Mouse (Mus musculus) gastrocnemius, postnatal 25 days (tissue): ENCODE data around the gene Miga1. TPM values are rescaled to one million over a fixed set of nuclear protein-coding genes. Genes with fewer than 3 reads are reported as not detected.

Experiments used
- DNase-seq: peaks from one replicate; pipeline ENCODE4 v3.0.0; 2022
- total RNA-seq, 2 experiments: library from RNA; stranded (reverse); gene quantifications; 1 replicate in 1 of 2; 2 replicates in 1 of 2; pipeline ENCODE4 v1.2.3; 2021

Gene Miga1
- total RNA-seq, 2 experiments from 2014 or later = 4.8 to 5.7 TPM

- DNase-seq = no peak
Measured at GRCm38 (mm10) chr3:152287810-152288209, 52.4 kb downstream of the Miga1 start.

GRCm38 (mm10) chr3:152284759-152285158 is 55.4 kb downstream of the Miga1 start:
- DNase-seq = peak; percentile 33

- DNase-seq = no peak
Measured at GRCm38 (mm10) chr3:152284306-152284705, 55.9 kb downstream of the Miga1 start.

GRCm38 (mm10) chr3:152282126-152282525 is 58.1 kb downstream of the Miga1 start:
- DNase-seq = no peak

GRCm38 (mm10) chr3:152278431-152278830 is 61.8 kb downstream of the Miga1 start:
- DNase-seq = no peak

GRCm38 (mm10) chr3:152277912-152278311 is 62.3 kb downstream of the Miga1 start:
- no peak for DNase-seq

GRCm38 (mm10) chr3:152276935-152277334 is 63.3 kb downstream of the Miga1 start:
- no peak for DNase-seq

GRCm38 (mm10) chr3:152275008-152275407 is 65.2 kb downstream of the Miga1 start:
- no peak for DNase-seq

- DNase-seq = no peak
Measured at GRCm38 (mm10) chr3:152272974-152273685, 67.1 kb downstream of the Miga1 start.

- DNase-seq = no peak
Measured at GRCm38 (mm10) chr3:152271876-152272275, 68.3 kb downstream of the Miga1 start.

- DNase-seq = no peak
Measured at GRCm38 (mm10) chr3:152271071-152271710, 69.0 kb downstream of the Miga1 start.

- DNase-seq = no peak
Measured at GRCm38 (mm10) chr3:152268099-152268498, 72.1 kb downstream of the Miga1 start.

- DNase-seq = no peak
Measured at GRCm38 (mm10) chr3:152266036-152266421, 74.2 kb downstream of the Miga1 start, which contains the start of gene Nexn. Gene Nexn (minus strand): TSS chr3:152266350.

GRCm38 (mm10) chr3:152265351-152266035 is 74.7 kb downstream of the Miga1 start:
- peak; percentile 88 for DNase-seq

GRCm38 (mm10) chr3:152264830-152265229 is 75.4 kb downstream of the Miga1 start:
- DNase-seq = no peak

- no peak for DNase-seq
Measured at GRCm38 (mm10) chr3:152264374-152264773, 75.8 kb downstream of the Miga1 start.

GRCm38 (mm10) chr3:152261948-152262347 is 78.3 kb downstream of the Miga1 start:
- peak; percentile 24 for DNase-seq

GRCm38 (mm10) chr3:152261436-152261835 is 78.8 kb downstream of the Miga1 start:
- DNase-seq = no peak

- no peak for DNase-seq
Measured at GRCm38 (mm10) chr3:152260362-152260761, 79.8 kb downstream of the Miga1 start.

- peak; percentile 63 for DNase-seq
Measured at GRCm38 (mm10) chr3:152259409-152259808, 80.8 kb downstream of the Miga1 start.

GRCm38 (mm10) chr3:152257528-152257927 is 82.7 kb downstream of the Miga1 start:
- no peak for DNase-seq

GRCm38 (mm10) chr3:152250487-152250886 is 89.7 kb downstream of the Miga1 start:
- no peak for DNase-seq

GRCm38 (mm10) chr3:152247708-152248107 is 92.5 kb downstream of the Miga1 start:
- DNase-seq = no peak
